Mouse (Mus musculus) c-Kit-positive CD71-negative TER-119-negative erythroid progenitor cells, embryonic 14.5 days (primary cell): ENCODE measurements around the gene Nsfl1c.

Experiments
- DNase-seq: peaks from one replicate; pipeline ENCODE4 v3.0.0-alpha.2; 2013; ENCODE audit warnings: low read depth

The Nsfl1c gene

DNA sequence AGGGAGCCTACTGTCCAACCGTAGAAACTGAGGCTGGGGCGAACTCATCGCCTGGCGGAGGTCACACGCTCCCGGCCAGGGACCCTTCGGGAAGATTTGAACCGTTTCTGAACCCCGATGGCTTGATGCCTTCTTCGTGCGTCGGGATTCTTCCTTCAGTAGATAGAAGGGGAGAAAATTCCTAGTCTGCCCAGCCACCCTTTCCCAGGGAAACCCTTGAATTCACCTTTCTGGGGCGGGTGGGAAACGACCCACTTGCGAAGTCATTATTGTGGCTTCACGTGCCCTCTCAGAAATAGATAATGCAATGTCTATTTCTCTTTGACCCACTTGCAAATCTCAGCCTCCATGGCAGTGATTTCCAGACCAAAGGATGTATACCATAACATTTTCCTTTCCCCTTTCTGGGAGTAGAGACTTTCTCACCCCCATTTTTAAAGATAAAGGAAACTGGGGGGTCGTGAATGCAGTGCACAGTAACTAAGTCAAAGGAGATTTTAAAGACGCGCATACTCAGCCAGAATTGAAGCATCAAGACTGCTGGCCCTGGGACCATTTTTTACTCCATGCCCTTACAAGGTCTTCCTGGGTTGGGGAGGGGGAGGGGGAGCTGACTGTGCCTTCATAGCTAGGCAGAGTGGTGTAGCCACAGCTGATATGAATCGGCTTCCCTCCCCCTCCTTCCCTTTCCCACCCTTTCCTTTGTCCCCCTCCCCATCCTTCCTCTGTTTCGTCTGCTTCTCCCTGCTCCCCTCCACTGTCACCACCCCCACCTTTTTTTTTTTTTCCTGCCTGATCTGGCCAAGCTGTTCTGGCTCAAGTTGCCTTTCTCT lies 49.3 kb downstream of the Nsfl1c start:
- no peak for DNase-seq

DNA sequence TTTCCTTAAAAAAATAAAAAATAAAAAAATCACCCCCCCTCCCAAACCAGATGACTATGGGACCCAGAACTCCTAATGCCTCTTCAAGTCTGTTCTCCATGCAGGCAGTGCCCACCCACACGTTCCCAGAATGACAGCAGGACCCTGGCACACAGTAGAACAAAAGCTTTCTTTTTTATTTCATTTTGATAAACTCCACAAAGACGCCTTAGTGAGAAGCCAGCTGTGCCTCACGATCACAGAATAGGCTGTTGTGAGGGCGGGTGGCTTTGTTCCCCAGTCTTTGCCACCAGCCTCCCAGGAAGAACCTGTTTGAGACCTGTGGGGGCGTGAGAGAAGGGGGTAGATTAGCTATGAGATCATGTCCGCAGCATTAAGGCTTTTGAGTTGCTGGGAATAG lies 50.7 kb downstream of the Nsfl1c start:
- DNase-seq, result no peak

DNA sequence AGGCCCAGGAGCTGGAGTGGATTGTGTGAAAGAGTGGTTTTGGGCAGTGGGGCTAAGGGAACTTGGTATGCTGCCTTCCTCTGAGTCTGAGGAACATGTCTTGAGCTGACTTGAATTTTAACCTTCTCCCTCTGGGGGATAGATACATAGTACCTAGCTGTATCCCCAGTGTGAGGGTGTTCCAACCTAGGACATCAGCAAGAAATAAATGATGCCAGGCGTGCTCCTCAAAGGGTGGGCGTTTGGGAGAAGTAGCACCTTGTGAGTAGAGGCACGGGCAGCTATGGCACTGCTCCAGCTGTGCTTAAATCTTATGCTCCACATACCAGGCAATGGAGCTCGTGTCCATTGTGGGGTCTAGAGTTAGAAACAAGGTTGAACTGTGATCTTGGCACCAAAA lies 52.6 kb downstream of the Nsfl1c start:
- DNase-seq, result no peak

DNA sequence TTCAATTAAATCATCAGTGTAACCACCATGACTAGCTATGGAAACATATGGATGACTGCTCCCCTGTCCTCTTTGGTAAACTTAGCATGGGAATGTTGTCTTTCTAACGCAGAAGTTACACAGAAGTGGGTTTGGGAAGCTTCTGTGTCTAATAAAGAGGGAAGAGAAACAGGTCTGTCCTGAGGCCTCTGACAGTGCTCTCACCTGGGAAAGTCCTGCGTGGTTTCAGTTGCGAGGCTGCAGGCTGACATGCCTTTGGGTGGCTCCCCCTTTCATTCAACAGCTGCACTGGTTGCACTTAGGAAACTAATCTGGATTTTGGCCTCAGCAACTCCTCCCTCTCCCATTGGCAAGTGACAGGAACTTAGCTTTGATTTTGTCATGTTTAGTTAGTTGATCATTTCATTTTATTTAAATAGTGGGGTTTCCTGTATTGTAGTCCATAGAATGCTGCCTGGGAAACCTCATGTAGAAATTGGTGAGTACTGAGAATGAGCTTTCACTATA lies 55.7 kb downstream of the Nsfl1c start:
- DNase-seq, result no peak
